Mouse (Mus musculus) intestine, embryonic 16.5 days (tissue): ENCODE measurements around the gene Ripor1. TPM values are rescaled to one million over a fixed set of nuclear protein-coding genes. Genes with fewer than 3 reads are reported as not detected.
"Not testable (repeated sequence)": the region's sequence is repeated elsewhere in the genome, so short reads cannot be mapped to it uniquely, and the experiment has no call there.

ENCODE experiments used
- ATAC-seq: fragments of 200-750 bp; cut with Nextera tagmentation; 2 replicates; pipeline ENCODE4 v1.8.0; 2017; ENCODE audit warnings: moderate TSS enrichment, moderate library complexity
- H3K27ac ChIP-seq: fragments of 300-500 bp; sonication (generic); 2 replicates; pipeline ENCODE4 v1.5.1; 2014; ENCODE audit warnings: mild to moderate bottlenecking, low read length
- H3K27me3 ChIP-seq: fragments of 300-500 bp; sonication (generic); replicated peaks from 2 replicates; pipeline ENCODE4 v1.6.1; 2014; ENCODE audit warnings: low read length, control low read depth, mixed read lengths; ENCODE audit not compliant: control insufficient read depth, insufficient read depth
- H3K36me3 ChIP-seq: fragments of 300-500 bp; sonication (generic); 2 replicates; pipeline ENCODE4 v1.6.1; 2014; ENCODE audit warnings: low read length, control low read depth; ENCODE audit not compliant: control insufficient read depth, insufficient read depth
- H3K4me1 ChIP-seq: fragments of 300-500 bp; sonication (generic); 2 replicates; pipeline ENCODE4 v1.6.1; 2014; ENCODE audit warnings: low read length, control low read depth, mixed read lengths; ENCODE audit not compliant: control insufficient read depth, insufficient read depth
- H3K4me2 ChIP-seq: fragments of 300-500 bp; sonication (generic); 2 replicates; pipeline ENCODE4 v1.6.1; 2014; ENCODE audit warnings: low read depth, low read length, control low read depth
- H3K4me3 ChIP-seq: fragments of 300-500 bp; sonication (generic); 2 replicates; pipeline ENCODE4 v1.5.1; 2014; ENCODE audit warnings: mild to moderate bottlenecking, low read length
- H3K9ac ChIP-seq: fragments of 300-500 bp; sonication (generic); 2 replicates; pipeline ENCODE4 v1.6.1; 2014; ENCODE audit warnings: low read depth, low read length
- H3K9me3 ChIP-seq: fragments of 300-500 bp; sonication (generic); 2 replicates; pipeline ENCODE4 v1.6.1; 2016; ENCODE audit warnings: low read length, control low read depth; ENCODE audit not compliant: control insufficient read depth
- WGBS: fragments of 180-500 bp; shearing (Covaris S2); extraction: QIAGEN DNeasy Blood & Tissue Kit; methylation state at CpG from one replicate; pipeline ENCODE4 v1.1.7; 2014; 5-methylcytosine and 5-hydroxymethylcytosine counted together
- polyA plus RNA-seq: library from polyadenylated mRNA; unstranded; fragments of >200 nt; fragmentation: Nextera tagmentation; extraction: Ambion mirVana; gene quantifications from 2 replicates; pipeline ENCODE4 v1.2.1, GENCODE M21; 2015

Gene Ripor1
- polyA plus RNA-seq, 1 experiment from 2014 or later = 17.1 TPM

GRCm38 (mm10) chr8:105601301-105601700, 3.8 kb upstream of the Ripor1 start:
- ATAC-seq = no peak
- Histone ChIP-seq H3K4me3 (no peak overlapping the region), H3K4me2 (no peak overlapping the region), H3K9ac (no peak overlapping the region), H3K9me3 (no peaks in the 10 kb centered on the region), H3K27me3 (no peaks in the 10 kb centered on the region), H3K4me1 (peaks cover 16% of the 10 kb centered on the region), H3K36me3 (no peaks in the 10 kb centered on the region), H3K27ac (no peak overlapping the region)
- 73% methylated on average over 5 of the region's 5 CpGs for WGBS

- 81% methylated on average over 3 of the region's 3 CpGs for WGBS
- ATAC-seq, H3K27me3 ChIP-seq, H3K27ac ChIP-seq, H3K9ac ChIP-seq, H3K9me3 ChIP-seq, H3K36me3 ChIP-seq, H3K4me3 ChIP-seq, H3K4me2 ChIP-seq: not testable (repeated sequence)
- H3K4me1 ChIP-seq = peaks cover 19% of the 10 kb centered on the region
Measured at GRCm38 (mm10) chr8:105602540-105602939, 2.5 kb upstream of the Ripor1 start.

- H3K4me2 ChIP-seq = peak overlapping the region; percentile 94
- WGBS = 2% methylated on average over 35 of the region's 39 CpGs
- H3K36me3 ChIP-seq = no peaks in the 10 kb centered on the region
- H3K27me3 ChIP-seq = no peaks in the 10 kb centered on the region
- H3K27ac ChIP-seq = peak overlapping the region; percentile 87
- peak overlapping the region; percentile 81 for H3K4me3 ChIP-seq
- H3K9me3 ChIP-seq = no peaks in the 10 kb centered on the region
- H3K9ac ChIP-seq = peak overlapping the region; percentile 87
- peak; percentile 65 for ATAC-seq
- H3K4me1 ChIP-seq = peaks cover 19% of the 10 kb centered on the region
Measured at GRCm38 (mm10) chr8:105605491-105606188, 585 bp downstream of the Ripor1 start.

GRCm38 (mm10) chr8:105606189-105607023, 1.4 kb downstream of the Ripor1 start:
- Histone ChIP-seq H3K9ac (peak overlapping the region; percentile 87), H3K27ac (peak overlapping the region; percentile 87), H3K27me3 (no peaks in the 10 kb centered on the region), H3K4me2 (peak overlapping the region; percentile 94), H3K36me3 (no peaks in the 10 kb centered on the region), H3K9me3 (no peaks in the 10 kb centered on the region), H3K4me1 (peaks cover 19% of the 10 kb centered on the region), H3K4me3 (peak overlapping the region; percentile 81)
- WGBS = 2% methylated on average over 29 of the region's 30 CpGs
- ATAC-seq = peak; percentile 64

GRCm38 (mm10) chr8:105607062-105607461, 2.0 kb downstream of the Ripor1 start:
- H3K4me1 ChIP-seq = peaks cover 19% of the 10 kb centered on the region
- ATAC-seq = no peak
- no peaks in the 10 kb centered on the region for H3K36me3 ChIP-seq
- no peaks in the 10 kb centered on the region for H3K9me3 ChIP-seq
- peak overlapping the region; percentile 81 for H3K4me3 ChIP-seq
- H3K27me3 ChIP-seq = 0 out of 2 replicates have a peak, but pooled peaks cover 2% of the 10 kb centered on the region
- WGBS = 6% methylated on average over 10 of the region's 10 CpGs
- H3K27ac ChIP-seq = peak overlapping the region; percentile 87
- peak overlapping the region; percentile 94 for H3K4me2 ChIP-seq
- peak overlapping the region; percentile 87 for H3K9ac ChIP-seq

DNA sequence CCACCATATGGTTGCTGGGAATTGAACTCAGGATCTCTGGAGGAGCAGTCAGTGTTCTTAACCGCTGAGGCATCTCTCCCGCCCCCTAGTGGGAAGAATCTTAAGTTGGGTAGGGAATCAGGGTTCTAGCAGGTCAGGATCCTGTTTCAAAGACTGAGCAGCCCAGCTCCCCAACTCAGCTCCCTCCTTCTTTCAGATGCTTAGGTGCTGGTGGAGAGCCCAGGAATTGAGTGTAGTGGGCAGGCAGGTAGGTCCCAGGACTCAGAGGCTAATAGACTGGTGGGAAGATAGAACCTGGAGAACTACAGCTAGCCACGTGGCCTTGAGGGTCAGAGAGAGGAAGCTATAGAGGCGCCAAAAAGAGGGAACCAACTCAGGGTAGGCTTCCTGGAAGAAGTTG, 2.6 kb downstream of the Ripor1 start:
- Histone ChIP-seq H3K27ac (no peak overlapping the region), H3K9ac (no peak overlapping the region), H3K4me3 (no peak overlapping the region), H3K27me3 (0 out of 2 replicates have a peak, but pooled peaks cover 2% of the 10 kb centered on the region), H3K9me3 (no peaks in the 10 kb centered on the region), H3K36me3 (no peaks in the 10 kb centered on the region), H3K4me1 (peaks cover 19% of the 10 kb centered on the region), H3K4me2 (no peak overlapping the region)
- 38% methylated on average over 4 of the region's 4 CpGs for WGBS
- no peak for ATAC-seq

- H3K36me3 ChIP-seq = no peaks in the 10 kb centered on the region
- no peaks in the 10 kb centered on the region for H3K9me3 ChIP-seq
- H3K27ac ChIP-seq = no peak overlapping the region
- no peak overlapping the region for H3K4me3 ChIP-seq
- H3K27me3 ChIP-seq = 0 out of 2 replicates have a peak, but pooled peaks cover 2% of the 10 kb centered on the region
- peaks cover 28% of the 10 kb centered on the region for H3K4me1 ChIP-seq
- H3K9ac ChIP-seq = no peak overlapping the region
- ATAC-seq = no peak
- H3K4me2 ChIP-seq = no peak overlapping the region
- WGBS = 73% methylated on average over 2 of the region's 2 CpGs
Measured at GRCm38 (mm10) chr8:105609355-105609754, 4.3 kb downstream of the Ripor1 start.

DNA sequence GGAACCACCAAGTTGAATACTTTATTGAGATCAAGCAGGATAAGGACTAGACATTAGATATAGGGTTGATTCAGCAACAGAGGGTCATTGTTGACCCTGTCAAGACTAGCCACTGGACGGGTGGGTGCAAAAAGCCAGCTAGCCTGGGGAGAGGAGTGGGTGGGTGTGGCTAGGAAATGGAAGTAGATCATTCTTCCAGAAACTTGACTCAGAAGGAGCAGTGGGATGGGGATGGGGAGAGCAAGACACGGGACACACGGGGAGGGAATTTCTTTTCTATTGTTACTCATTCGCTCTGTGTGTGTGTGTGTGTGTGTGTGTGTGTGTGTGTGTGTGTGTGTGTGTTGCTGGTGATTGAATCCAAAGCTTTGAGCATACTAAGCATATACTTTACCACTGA, 4.7 kb downstream of the Ripor1 start:
- H3K9me3 ChIP-seq = no peaks in the 10 kb centered on the region
- no peak overlapping the region for H3K4me2 ChIP-seq
- 65% methylated on average over 4 of the region's 4 CpGs for WGBS
- ATAC-seq = no peak
- peaks cover 25% of the 10 kb centered on the region for H3K4me1 ChIP-seq
- no peaks in the 10 kb centered on the region for H3K36me3 ChIP-seq
- no peak overlapping the region for H3K9ac ChIP-seq
- no peak overlapping the region for H3K4me3 ChIP-seq
- 0 out of 2 replicates have a peak, but pooled peaks cover 2% of the 10 kb centered on the region for H3K27me3 ChIP-seq
- no peak overlapping the region for H3K27ac ChIP-seq

DNA sequence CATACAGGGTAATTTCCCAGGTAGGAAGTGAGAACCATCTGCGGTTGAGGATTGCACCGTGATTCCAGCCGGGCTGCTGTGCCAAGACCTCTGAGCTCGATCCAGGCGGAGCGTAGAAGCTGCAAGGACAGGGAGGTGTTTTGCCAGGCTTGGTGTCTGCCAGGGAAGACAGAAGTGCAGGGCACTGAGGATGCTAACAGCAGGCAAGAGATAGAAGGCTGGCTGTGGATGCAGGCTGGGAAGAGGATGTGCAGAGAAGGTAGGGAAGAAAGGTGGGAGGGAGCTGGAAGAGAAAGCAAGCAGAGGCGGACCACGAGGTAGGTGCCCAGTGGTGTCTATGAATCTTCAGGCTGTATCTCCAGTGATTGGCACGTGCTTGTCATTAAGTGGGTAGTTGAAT, 6.8 kb downstream of the Ripor1 start:
- H3K9ac ChIP-seq = no peak overlapping the region
- no peaks in the 10 kb centered on the region for H3K9me3 ChIP-seq
- H3K4me3 ChIP-seq = no peak overlapping the region
- H3K4me1 ChIP-seq = peaks cover 14% of the 10 kb centered on the region
- H3K27me3 ChIP-seq = 0 out of 2 replicates have a peak, but pooled peaks cover 2% of the 10 kb centered on the region
- no peak for ATAC-seq
- H3K36me3 ChIP-seq = no peaks in the 10 kb centered on the region; the same call in 1 of the 2 replicates
- 86% methylated on average over 9 of the region's 9 CpGs for WGBS
- H3K27ac ChIP-seq = no peak overlapping the region
- H3K4me2 ChIP-seq = no peak overlapping the region
